Mouse (Mus musculus) testis, adult 2 months (tissue): ENCODE measurements around the gene Blm. TPM values are rescaled to one million over a fixed set of nuclear protein-coding genes. Genes with fewer than 3 reads are reported as not detected.

Experiments
- H3K27ac ChIP-seq: fragments of 200-500 bp; 2 replicates; pipeline ENCODE4 v1.5.1; 2012; ENCODE audit warnings: low read depth, low read length; ENCODE audit not compliant: control insufficient read depth, insufficient read depth
- H3K27me3 ChIP-seq: fragments of 200-500 bp; 2 replicates; pipeline ENCODE4 v1.6.1; 2012; ENCODE audit warnings: mild to moderate bottlenecking, low read length, moderate library complexity; ENCODE audit not compliant: control insufficient read depth, insufficient read depth
- H3K36me3 ChIP-seq: fragments of 200-500 bp; 2 replicates; pipeline ENCODE4 v1.6.1; 2012; ENCODE audit warnings: mild to moderate bottlenecking, low read length; ENCODE audit not compliant: control insufficient read depth, insufficient read depth
- H3K4me1 ChIP-seq: fragments of 200-500 bp; 2 replicates; pipeline ENCODE4 v1.6.1; 2012; ENCODE audit warnings: low read length; ENCODE audit not compliant: control insufficient read depth, insufficient read depth
- H3K4me3 ChIP-seq: fragments of 200-500 bp; 2 replicates; pipeline ENCODE4 v1.5.1; 2012; ENCODE audit warnings: low read depth, mild to moderate bottlenecking, low read length, moderate library complexity, mixed read lengths; ENCODE audit not compliant: control insufficient read depth
- CTCF ChIP-seq: fragments of 200-500 bp; IDR thresholded peaks from 2 replicates; pipeline ENCODE4 v1.5.1; 2012; ENCODE audit warnings: low read depth, mild to moderate bottlenecking, inconsistent platforms, low read length, moderate library complexity; ENCODE audit not compliant: control insufficient read depth, insufficient read depth, insufficient replicate concordance
- POLR2A ChIP-seq: fragments of 200-500 bp; IDR thresholded peaks from 2 replicates; pipeline ENCODE4 v1.6.1; 2012; ENCODE audit warnings: low read depth, mild to moderate bottlenecking, inconsistent platforms, low read length, moderate library complexity; ENCODE audit not compliant: control insufficient read depth
- polyA plus RNA-seq: library from polyadenylated mRNA; depleted of rRNA; stranded (reverse); fragments of >200 nt; gene quantifications from 2 replicates; pipeline ENCODE4 v1.2.3, GENCODE M21; 2012

Gene Blm
- polyA plus RNA-seq, 1 experiment = 7.0 TPM

DNA sequence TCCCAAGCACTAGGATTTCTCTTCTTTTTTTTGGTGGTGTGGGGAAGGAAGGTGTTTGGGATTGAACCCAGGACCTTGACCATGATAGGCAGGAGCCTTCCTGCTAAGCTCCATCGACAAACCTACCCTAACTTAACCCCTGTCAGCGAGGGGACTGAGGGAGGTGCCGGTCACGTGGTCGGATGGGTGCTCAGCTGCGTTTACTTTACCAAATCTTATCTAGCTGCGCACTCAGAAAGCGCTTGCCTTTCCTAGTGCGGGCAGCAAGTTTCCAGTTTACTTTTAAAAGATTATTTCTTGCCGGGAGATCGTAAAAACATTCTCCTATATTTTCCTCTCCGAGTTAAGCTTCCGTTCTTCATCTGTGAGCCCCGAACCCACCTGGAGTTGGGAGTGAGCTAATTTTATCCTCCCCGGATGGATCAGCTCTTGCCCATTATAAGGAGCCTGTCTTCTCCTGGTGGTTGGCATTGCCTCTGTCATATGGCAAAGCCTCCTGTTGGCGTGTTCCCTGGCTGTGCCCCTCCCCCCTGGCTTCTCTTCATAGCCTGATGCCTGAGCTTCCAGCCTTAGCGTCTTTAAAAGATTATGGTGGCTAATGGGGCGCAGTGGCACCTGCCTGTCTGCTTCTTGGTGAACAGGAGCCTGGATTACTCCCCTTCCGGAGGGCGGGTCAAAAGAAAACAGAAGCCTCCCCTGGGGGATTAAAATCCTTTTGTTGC is 112.0 kb downstream of the Blm start:
- H3K4me3 ChIP-seq = no peak overlapping the region

DNA sequence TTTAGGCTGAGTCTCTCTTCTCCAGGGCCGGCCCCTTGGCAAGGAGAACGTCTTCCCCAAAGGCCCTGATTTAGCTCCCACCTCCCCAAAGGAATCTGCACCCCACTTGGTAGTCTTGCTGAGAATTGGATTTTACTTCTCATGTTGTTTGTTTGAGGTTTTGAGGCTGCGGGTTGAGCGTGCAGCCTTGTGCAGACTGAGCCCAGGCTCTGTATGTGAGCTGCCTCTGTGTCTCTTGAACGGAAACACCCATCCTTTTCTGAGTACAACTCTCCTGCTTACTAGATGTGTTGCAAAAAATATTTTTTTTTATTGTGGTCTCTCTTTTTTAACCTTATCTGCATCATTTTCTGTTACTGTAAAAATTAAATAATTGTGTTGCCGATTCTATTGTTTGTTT is 113.3 kb downstream of the Blm start:
- peaks cover 4% of the 10 kb centered on the region for H3K4me1 ChIP-seq
- no peak overlapping the region for H3K27ac ChIP-seq
- no peak overlapping the region for H3K4me3 ChIP-seq
- no peaks in the 10 kb centered on the region for H3K36me3 ChIP-seq
- H3K27me3 ChIP-seq = no peaks in the 10 kb centered on the region
- TF ChIP-seq POLR2A (no peak), CTCF (no peak)

More for the DNA sequence above, 112.0 kb downstream of the Blm start:
- peaks cover 4% of the 10 kb centered on the region for H3K4me1 ChIP-seq
- TF ChIP-seq POLR2A = no peak
- TF ChIP-seq CTCF = no peak
- H3K27ac ChIP-seq = no peak overlapping the region
- H3K27me3 ChIP-seq = no peaks in the 10 kb centered on the region
- H3K36me3 ChIP-seq = no peaks in the 10 kb centered on the region

DNA sequence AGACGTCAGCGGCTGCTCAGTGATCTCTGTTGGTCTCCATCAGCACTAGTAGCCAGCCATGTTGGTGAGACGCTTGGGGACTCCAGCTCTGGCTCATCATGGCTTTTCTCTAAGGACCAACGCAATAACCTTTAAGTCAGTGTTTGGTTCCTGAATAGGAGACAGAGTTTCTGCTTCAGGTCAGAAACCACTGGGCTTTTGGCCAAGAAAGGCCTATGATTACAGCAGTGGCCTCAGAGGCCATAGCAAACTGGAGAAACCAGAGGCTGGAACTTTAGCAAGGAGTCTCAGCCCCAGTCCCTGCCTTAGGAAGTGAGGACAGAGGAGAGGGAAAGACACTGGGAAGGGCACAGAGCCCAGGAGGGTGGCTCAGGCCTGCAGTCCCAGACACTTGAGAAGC is 114.3 kb downstream of the Blm start:
- no peaks in the 10 kb centered on the region for H3K27me3 ChIP-seq
- no peaks in the 10 kb centered on the region for H3K36me3 ChIP-seq
- H3K4me3 ChIP-seq = no peak overlapping the region
- no peak overlapping the region for H3K27ac ChIP-seq
- H3K4me1 ChIP-seq = peaks cover 4% of the 10 kb centered on the region
- TF ChIP-seq POLR2A (no peak), CTCF (no peak)

DNA sequence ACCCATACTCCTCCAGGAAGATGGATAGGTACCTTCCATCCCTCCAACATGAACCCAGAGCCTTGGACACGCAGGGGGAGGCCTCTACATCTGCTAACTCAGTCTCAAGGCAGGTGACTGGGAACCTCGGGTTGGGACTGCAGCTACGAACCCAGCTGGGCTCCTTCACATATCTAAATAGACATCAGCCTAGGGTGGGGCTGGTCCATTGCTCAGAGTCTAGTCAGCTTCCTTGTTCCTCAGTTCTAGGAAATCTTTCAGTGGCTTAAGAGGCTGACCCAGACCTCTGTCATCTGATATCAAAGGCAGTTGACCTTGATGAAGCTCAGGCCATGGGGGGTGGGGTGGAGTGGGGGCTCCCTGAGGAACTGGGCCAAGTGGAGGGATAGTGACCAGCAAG is 115.6 kb downstream of the Blm start:
- Histone ChIP-seq H3K36me3 (no peaks in the 10 kb centered on the region), H3K27me3 (no peaks in the 10 kb centered on the region), H3K4me1 (peaks cover 4% of the 10 kb centered on the region), H3K27ac (no peak overlapping the region), H3K4me3 (no peak overlapping the region)
- no peak for TF ChIP-seq POLR2A
- TF ChIP-seq CTCF = no peak

DNA sequence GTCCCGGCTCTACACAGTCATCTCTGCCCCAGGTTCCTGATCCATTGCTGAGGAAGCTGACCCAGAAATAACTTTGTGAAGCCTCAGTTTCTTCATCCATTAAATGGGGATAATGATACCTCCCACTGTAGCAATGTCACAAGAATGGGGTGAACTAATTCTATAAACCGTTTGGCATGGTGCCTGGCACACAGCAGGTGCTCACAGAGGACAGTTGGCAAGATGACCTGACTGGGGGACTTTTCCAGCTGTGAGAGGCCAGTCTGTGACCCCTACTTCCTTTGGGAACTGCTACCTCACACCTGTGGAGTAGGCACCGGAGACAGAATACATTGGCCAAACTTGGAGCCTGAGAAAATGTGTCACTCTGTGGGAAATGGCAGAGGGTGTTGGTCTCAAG is 116.9 kb downstream of the Blm start:
- Histone ChIP-seq H3K27me3 (no peaks in the 10 kb centered on the region), H3K36me3 (no peaks in the 10 kb centered on the region), H3K4me1 (peaks cover 6% of the 10 kb centered on the region), H3K27ac (no peak overlapping the region), H3K4me3 (no peak overlapping the region)
- TF ChIP-seq CTCF (no peak), POLR2A (no peak)

DNA sequence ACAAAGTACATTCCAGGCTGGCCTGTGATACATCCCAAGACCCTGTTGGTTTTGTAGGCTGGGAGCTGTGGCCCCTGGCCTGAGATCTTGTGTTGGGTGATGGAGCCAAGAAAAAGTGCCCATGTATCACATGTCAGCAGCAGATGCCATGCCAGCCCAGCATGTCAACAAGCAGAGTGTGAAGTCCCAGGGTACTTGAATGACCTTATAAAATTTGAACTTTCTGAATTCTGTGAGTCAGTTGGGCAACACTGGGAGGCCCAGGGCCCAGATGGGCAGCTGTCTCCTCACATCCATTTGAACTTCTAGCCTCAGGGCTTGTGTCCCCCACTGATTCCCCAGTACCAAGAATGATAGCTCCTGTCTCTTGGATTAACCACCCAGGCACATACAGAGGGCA is 117.3 kb downstream of the Blm start:
- H3K4me1 ChIP-seq = peaks cover 4% of the 10 kb centered on the region
- TF ChIP-seq CTCF (no peak), POLR2A (no peak)

DNA sequence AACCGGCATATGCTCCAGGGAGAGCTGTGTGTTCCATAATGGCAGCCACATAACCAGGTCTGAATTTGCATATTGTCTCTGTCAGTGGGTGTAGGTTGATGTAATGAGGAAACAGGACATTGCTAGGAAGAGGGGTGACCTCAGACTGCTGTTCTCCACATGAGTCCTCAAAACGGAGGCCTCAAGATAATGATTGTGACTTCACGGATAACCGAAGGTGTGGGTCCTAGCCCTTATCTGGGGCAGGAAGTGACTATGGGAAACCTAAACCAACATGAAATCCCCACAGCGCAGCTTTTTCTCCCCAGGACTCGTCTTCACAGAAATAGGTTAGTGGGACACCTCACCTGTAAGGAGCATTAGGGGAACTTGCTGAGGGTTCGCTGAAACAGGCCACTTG is 118.0 kb downstream of the Blm start:
- H3K27ac ChIP-seq = no peak overlapping the region
- H3K4me3 ChIP-seq = no peak overlapping the region
- TF ChIP-seq POLR2A (no peak), CTCF (no peak)
- H3K27me3 ChIP-seq = no peaks in the 10 kb centered on the region
- no peaks in the 10 kb centered on the region for H3K36me3 ChIP-seq
- H3K4me1 ChIP-seq = peaks cover 3% of the 10 kb centered on the region; the same call in 1 of the 2 replicates

More for the DNA sequence above, 117.3 kb downstream of the Blm start:
- no peak overlapping the region for H3K4me3 ChIP-seq
- H3K36me3 ChIP-seq = no peaks in the 10 kb centered on the region
- no peaks in the 10 kb centered on the region for H3K27me3 ChIP-seq
- H3K27ac ChIP-seq = no peak overlapping the region
